Mouse (Mus musculus) neutrophil, adult 5-6 weeks (primary cell): ENCODE data around the gene Caprin1. TPM values are rescaled to one million over a fixed set of nuclear protein-coding genes. Genes with fewer than 3 reads are reported as not detected.
A peak's percentile ranks its signal among the peaks of the same experiment; 100 is the strongest.

Experiments used
- ATAC-seq: fragments of 151-379, 151-347 bp; 2 replicates; pipeline ENCODE4 v1.8.0; 2017; ENCODE audit warnings: mild to moderate bottlenecking, moderate TSS enrichment; ENCODE audit not compliant: insufficient number of reproducible peaks, poor library complexity, low FRiP score, severe bottlenecking; ENCODE audit errors: extremely low read depth
- total RNA-seq: library from RNA; stranded (forward); fragments of 200-1000 nt; gene quantifications from 2 replicates; pipeline ENCODE4 v1.2.3, GENCODE M21; 2017

Gene Caprin1
- total RNA-seq: 215 and 226 TPM in 2 replicates

DNA sequence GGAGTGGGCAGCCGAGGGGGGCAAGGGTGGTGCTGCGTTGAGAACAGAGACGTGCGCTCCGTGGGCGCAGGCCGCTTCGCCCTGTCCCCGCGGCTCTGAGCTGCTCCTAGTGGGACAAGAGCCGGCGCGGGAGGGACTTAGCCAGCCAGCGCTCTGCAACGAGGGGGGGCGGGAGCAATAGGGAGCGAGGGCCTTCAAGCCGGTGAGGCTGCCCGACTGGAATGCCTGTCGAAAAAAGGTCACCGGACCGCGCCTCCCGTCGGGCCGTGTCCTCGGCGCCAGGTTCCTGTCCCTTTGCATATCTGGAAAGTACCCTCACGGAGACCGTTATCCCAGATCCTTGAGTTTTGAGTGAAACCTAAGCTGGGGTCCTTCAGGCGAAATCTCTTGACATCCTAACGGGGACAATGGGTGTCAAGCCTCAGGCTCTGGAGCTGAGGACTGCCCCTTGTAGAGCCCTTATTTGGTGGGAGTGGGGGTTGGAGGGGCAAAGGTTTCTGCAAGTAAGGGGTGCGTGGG, at the start of gene Caprin1:
Gene Caprin1 (minus strand): TSS at position 159 of the 519 bp plus-strand sequence.
- peak; percentile 69 for ATAC-seq

DNA sequence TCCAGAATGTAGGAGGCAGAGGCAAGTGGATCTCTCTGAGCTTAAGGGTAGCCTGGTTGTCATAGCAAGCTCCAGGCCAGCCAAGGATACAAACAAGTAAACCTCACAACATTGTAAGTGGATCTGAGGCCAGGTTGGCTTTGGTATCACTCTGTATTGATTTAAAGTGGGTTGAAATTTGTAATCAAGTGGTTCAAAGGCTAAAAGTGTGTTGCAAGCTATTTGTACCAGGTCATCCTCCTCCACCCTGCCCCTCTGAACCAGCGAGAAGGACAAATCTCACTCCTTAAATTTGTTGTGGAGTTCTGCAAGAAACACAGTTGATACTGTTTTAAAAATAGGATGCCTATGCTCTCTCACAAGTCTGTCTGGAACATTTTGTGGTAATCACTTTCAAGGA, 49.4 kb upstream of the Caprin1 start:
- ATAC-seq: no peak

DNA sequence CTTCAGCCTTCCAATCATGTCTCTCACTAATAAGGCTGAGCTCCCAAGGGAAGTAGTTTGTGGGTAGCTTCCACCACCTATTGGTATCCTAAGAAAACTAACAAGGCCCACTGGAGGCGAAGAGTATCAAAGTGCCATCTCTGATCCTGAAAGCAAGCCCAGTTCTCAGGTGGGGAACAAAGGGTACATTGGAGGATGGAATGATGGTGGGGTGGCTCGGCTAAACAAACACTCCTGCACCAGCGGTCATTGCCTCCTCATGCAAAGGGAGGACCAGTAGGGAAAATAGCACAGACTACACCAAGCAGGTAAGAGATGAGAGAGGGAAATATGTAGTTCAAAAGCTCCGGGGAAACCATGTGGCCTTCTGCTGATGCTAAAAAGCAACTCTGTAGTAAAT, 48.8 kb upstream of the Caprin1 start:
- ATAC-seq: no peak

DNA sequence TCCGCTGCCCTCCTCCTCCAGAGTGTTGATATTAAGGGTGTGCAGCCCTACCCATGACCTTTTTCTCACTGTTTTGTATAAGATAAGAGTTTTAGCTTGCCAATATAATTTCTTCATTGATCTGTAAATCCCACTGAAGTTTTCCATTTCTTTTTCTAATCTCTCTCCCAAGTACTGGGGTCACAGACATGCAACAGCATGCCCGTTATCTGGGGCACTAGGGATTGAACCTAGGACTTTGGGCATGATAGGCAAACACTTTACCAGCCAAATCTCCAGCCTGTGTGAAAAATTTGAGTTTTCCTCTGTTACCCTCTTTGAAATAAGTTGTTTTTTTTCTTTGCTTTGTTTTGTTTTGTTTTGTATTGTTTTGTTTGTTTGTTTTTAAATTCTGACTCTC, 46.6 kb upstream of the Caprin1 start:
- no peak for ATAC-seq

DNA sequence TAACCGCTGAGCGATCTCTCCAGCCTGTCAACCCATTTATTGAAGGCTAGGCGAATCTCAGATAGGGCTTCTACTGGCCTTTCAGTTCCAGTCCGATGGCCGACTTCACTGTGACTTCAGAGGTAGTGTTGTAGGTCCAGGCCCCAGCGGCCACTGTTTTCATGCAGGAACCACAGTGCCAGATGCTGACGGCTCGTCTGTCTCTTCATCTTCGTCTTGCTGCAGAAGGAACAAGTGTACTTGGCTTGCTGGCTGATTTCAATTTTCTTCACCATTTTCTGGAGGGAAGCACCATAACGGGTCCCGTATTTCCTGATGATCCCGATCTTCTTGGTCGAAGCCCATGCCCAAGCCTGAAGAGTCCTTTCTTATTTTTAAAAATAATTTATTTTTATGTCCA, 45.9 kb upstream of the Caprin1 start:
- ATAC-seq: no peak

DNA sequence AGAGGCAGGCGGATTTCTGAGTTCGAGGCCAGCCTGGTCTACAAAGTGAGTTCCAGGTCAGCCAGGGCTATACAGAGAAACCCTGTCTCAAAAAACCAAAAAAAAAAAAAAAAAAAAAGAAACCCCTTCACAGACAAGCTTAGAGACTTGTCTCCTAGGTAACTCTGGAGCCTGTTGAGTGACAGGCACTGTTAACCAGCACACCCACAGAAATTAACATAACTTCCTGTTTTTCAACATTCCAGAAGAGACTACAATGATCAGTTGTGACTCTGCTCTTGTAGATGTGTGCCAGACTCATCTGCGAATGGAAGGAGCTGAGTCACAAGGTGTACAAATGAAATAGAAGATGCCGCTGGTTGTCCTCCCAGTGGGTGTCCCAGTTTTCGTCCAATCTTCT, 44.9 kb upstream of the Caprin1 start:
- no peak for ATAC-seq

DNA sequence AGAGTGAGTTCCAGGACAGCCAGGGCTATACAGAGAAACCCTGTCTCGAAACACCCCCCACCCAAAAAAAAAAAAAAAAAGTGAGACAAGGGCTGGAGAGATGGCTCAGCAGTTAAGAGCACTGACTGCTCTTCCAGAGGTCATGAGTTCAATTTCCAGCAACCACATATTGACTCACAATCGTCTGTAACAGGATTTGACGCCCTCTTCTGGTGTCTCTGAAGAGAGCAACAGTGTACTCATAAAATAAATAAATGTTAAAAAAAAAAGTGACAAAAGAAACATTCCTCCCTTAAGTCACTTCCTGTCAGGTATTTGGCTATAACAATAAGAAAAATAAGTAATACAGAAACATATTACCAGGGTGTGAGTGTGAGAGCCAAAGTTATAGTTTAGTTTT, 41.0 kb upstream of the Caprin1 start:
- no peak for ATAC-seq

DNA sequence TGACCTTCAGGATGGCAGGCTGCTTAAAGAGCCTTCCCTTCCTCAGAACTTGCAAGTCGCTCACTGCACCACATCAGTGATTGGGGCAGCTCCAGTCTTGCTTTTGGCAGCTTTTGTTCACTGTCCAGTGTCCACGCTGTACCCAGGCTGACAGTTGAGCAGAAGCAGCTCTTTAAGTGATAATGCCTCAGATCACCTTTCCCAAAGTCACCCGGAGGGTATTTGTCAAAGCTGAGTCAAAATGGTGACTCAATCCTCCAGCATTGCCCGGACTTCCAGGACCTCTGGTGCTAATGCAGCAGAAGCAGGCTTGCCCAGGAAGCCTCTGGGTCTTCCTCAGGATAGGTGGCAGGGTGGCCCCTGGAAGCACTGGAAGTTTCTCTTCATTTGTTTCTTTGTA, 39.7 kb upstream of the Caprin1 start:
- no peak for ATAC-seq

DNA sequence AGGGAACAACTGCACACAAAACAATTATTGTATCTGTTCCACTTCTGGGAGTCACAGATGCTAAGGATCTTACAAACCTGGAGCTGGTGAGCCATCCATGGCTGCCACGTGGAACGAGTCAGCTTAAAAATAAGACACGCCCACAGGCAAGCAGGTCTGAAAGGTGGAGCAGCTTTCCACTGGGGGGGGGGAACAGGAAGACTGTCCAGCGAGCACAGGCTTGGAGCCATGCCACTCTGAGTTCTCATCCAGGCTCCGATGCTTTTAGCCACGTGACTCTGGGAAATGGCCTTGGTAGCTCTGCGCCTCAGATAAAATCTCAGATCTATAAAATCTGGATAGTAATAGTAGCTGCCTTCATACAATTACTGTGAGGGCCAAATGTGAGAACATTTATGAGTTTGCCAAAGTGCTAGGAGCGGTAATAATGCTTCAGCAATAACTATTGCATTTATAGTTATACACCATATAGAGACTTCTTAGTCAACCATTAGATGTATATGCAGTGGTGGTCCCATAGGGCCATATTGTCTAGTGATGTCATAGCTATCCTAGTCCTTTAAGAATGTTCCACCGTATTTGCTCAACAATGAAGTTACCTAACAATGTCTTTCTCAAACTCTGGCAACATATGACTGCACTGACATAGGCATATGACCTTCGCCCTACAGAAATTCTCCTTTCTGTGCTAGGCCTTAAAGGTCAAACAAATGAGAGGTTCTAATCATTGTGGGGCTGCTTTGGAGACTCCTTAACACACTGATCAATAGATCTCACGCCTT, 38.4 kb upstream of the Caprin1 start:
- no peak for ATAC-seq

DNA sequence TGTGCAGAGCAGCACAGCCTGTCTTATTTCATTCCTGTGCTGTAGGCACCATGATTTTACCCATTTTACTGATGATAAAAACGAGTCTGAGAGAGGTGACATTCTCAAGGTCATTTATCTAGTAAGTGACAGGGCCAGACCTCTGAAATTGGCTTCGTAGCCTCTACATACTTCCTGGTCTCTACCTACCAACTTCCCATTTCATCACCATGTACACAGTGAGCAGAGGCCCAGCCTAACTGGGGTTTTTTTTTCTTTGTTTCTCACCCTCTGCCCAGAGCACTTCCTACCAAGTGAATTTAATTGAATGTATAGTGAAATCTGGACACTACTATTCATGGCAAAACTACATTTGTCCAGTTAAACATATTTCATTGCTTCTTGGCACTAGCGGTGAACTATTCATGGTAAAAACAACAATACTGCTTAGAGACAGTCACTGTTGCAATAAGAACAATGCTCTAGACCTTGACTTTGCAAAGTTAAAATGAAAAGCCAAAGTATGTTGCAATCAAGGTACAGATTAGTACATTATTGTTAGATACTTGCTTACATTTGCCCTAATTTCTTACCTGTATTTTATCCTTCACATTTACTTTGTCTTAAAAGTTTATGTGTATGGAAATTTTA, 36.5 kb upstream of the Caprin1 start:
- no peak for ATAC-seq

DNA sequence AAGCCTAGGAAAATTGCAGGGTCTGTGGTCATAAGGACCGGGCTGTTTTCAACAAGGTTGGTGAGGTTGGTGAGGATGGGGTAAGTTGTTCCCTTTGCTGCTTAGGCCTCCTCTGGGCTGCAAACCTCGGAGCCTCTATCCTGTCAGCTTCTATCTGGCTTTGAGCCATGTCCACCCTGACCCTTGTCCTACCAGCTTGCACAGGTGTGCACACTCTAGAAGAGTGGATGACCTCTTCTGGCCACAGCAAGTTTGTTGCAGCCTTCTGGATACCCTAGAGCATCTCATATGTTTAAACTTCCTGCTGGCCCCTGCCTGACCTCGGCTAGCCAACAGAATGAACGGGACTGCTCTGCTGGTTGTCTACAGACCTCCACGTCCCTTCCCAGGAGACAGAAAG, 35.5 kb upstream of the Caprin1 start:
- no peak for ATAC-seq

DNA sequence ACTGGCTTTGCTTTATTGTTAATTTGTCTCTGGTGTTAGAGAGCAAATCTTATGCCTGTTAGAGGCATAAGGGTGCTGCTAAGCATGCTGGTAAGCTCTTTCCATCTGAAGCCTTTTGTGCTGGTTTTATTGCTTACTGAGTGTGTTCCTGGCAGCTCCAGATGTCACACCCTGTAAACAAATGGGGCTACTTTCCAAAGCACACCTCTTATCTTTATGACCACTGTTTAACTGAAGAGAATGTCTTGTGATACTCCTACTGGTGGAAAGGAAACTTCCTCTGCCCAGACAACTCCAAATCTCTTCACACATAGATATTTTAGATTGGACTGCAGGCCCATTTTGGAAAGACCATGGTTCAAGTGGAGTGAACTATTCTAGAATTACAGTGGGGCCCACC, 31.5 kb upstream of the Caprin1 start:
- ATAC-seq: no peak

DNA sequence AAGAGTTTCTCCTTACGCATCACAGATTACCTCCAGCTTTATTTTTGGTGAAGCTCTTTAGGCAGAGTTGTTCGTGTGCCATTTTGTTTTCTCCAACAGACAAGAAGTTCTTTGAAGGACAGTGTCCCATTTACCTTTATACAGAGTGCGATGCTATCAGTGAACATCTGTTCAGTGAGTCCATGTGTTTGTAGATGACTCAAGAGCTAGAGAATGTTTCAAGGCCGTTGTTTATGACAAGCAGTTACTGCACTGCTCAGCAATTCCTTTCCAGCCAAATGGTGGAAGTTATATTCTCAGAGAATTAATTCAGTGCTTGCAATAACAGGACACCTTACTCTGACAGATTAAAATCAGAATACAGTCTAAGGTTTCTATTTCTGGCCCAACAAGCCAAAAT, 27.5 kb upstream of the Caprin1 start:
- ATAC-seq: no peak

DNA sequence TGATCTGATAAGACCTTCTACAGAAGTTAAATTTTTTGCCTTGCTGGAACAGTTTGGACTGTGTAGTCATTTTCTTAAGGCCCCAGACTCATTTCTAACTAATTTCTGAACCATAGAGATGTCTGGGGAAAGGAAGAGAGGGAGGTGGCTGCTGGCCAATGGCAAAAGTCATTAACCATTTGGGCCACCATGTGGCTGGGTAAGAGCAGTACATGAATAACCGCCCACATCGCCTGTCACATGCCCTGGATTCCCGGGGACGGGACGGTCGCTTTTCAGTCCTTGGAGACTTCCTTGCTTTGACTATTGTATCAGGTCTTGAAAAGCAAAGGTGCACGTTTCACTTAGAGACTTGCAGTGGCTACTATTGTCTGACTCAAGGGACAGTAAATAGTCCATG, 25.1 kb upstream of the Caprin1 start:
- no peak for ATAC-seq

DNA sequence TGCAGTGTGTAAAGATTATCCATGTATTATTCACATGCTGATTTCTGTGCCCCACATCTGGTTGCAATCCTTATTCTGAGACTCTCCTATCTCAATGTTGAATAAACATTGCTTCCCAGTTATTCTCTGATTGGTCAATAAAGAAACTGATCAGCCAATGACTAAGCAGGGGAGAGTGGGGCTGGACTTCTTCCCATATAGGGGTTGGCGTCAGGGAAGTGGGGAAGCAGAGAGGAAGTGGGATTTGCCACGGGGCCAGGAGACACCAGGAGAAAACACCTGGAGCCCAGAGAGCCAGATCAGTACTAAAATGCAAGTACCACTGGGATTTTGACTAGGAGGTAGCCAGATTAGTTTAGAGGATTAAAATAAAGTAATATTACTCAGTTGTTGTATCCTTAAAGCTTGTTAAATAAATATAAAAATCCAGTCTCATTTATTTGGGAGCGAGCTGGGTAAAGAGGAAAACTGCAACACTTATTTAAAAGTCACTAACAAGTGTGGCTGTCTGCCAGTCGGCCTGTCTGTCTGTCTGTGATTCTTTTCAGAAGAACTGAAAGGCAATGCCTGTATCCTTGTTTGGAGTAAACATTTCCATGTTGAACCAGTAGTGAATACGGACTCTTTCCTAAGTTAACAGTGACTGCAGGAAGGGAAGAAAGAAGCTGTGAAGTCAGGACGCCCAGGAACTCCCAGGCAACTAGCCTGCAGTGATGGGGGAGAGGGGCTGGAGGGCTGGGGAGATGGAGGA, 19.9 kb upstream of the Caprin1 start:
- ATAC-seq: no peak

DNA sequence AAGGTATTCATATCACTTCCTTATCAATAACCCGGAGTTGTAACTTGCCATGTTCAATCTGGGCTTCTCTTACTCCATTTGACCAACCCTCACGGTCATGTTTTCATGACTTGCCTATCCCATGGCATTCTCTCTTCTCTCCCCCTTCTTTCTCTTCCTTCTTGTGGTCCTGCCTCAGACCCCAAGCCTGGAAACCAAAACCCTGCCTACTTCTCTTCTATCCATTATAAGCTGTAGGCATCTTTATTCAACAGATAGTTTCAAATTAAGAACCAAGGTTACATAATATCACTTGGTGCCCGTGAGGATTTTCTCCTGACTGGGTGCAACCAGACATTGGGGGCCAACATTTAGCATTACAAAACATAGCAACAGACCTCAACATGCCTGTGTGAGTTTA, 18.5 kb upstream of the Caprin1 start:
- ATAC-seq: no peak

DNA sequence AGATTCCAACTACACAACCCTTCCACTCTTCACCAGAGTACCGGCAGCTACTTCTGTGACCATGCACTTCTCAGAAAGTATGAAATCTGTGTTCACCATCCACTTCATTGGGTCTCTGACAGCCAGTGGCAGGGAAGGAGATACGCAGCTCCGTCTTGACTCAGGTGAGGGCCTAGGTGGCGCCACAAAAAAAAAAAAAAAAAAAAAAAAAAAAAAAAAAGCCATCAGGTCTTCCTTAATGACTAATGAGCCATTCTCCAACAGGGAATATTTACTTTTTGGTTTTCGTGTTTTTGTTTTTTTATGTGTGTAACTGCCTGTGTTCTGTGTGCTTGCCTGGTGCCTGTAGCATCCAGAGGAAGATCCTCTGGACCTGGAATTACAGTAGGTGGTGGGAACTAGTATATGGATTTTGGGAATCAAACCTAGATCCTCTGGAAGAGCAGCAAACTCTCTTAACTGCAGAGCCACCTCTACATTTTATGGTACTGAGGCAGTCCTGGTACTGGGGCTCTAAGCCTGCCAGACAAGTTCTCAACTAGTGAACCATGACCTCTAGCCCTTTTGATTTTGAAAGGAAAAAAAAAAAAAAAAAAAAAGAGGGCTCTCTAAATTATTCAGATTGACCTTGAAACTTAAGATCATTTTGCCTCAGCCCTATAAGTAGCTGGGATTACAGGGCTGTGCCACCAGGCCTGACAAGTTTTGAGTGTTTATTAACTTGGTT, 14.2 kb upstream of the Caprin1 start:
- no peak for ATAC-seq

DNA sequence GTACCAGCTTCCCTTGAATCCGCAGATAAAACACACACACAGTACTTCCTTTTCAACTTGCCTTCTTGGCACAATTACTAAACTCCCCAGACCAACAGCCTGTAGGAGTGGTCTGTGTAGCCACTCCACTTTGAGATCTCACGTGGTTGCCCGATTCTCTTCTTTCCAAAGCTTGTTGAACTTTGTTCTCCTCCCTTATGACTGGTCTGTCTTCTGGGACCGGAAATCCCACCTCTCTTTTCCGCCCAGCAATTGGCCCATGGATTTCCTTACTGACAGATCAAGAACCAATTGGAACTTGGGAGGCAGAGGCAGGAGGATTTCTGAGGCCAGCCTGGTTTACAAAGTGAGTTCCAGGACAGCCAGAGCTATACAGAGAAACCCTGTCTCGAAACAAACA, 13.0 kb upstream of the Caprin1 start:
- ATAC-seq: no peak

DNA sequence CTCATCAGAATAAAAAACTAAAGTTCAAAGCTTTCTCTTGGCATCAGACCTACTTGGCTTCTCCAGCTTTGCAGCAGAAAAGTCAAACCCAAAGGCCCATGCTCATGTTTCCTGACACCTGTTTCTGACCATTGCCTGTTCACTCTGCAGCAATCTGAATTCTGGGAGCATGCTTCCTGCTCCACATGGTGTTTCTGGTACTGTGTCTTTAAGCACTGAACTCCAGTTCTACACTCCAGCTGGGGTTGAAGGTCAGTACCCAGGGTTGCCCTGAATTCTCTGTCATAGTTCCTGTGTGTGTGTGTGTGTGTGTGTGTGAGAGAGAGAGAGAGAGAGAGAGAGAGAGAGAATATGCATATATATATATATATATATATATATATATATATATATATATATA, 11.0 kb upstream of the Caprin1 start:
- ATAC-seq: no peak
